Mouse (Mus musculus): ENCODE data around the gene 3110040N11Rik. TPM values are rescaled to one million over a fixed set of nuclear protein-coding genes. Genes with fewer than 3 reads are reported as not detected.
"Not testable (repeated sequence)": the region's sequence is repeated elsewhere in the genome, so short reads cannot be mapped to it uniquely, and the experiment has no call there.

Gene 3110040N11Rik
- polyA plus RNA-seq (2015; fragmentation: Nextera tagmentation; extraction: Ambion mirVana), result 20.7 and 20.9 TPM in 2 replicates

- Histone ChIP-seq H3K4me2 (peak within 1 kb of the TSS; percentile 92), H3K4me1 (replicated peaks) (peaks cover 17% of the 10 kb centered on the region), H3K36me3 (replicated peaks) (peaks cover 13% of the 10 kb centered on the region), H3K9ac (peak within 1 kb of the TSS; percentile 77), H3K9me3 (replicated peaks) (no peaks in the 10 kb centered on the region), H3K27me3 (no peaks in the 10 kb centered on the region), H3K4me3 (replicated peaks) (peak within 1 kb of the TSS; percentile 70), H3K27ac (replicated peaks) (peak within 1 kb of the TSS; percentile 91)
- peak; percentile 92 for ATAC-seq (ENCODE audit: insufficient read depth)
- WGBS (ENCODE audit: insufficient replicate concordance), result under 1% methylated on average over 38 of the region's 38 CpGs
These were observed at the start of gene 3110040N11Rik for GRCm38 (mm10) chr7:81789095-81789757. TSS of gene 3110040N11Rik (minus strand) at chr7:81789478.

DNA sequence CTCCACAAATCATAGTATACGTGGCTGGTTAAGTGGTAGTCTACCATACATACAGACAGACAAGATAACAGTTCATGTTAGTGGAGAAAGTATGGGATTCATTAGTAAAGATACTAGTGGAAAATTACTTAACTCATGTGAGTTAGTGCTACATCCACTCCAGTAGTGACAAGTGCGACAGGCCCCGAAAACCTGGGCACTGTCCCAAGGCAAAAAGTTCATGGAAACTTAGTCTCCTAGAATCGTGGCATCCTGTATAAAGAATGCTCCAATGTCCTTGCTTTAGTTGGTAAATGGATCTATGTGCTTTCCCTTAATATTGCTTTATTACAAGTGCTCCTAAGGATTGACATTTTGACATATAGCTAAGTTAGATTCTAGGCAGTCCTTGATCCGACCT, 48.5 kb upstream of the 3110040N11Rik start:
- H3K9me3 ChIP-seq (replicated peaks); H3K4me3 ChIP-seq (replicated peaks); H3K36me3 ChIP-seq (replicated peaks); H3K27ac ChIP-seq (replicated peaks); H3K4me1 ChIP-seq (replicated peaks); H3K4me2 ChIP-seq; H3K9ac ChIP-seq; ATAC-seq (ENCODE audit: insufficient read depth): not testable (repeated sequence)
- WGBS (ENCODE audit: insufficient replicate concordance), result 67% methylated on average over 5 of the region's 5 CpGs
- H3K27me3 ChIP-seq, result peaks cover 14% of the 10 kb centered on the region

DNA sequence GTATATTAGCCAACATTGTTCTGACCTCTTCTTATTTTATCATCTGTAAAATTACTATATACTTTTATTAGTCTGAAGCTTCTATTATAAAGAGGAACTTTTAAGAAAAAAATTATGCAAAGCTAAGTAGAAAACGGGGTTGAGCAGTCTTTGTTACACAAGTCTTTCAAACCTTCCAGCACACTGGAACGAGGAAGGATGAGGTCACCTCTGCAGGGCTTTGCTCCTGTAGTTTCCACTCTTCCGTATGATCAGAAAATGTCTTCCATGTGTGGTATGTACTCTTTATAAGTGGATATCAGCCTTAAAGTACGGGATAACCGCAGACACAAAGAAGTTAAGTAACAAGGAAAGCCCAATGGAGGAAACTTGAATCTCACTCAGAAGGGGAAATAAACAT, 46.2 kb upstream of the 3110040N11Rik start:
- H3K9me3 ChIP-seq (replicated peaks), result no peaks in the 10 kb centered on the region
- H3K27me3 ChIP-seq, result 0 out of 2 replicates have a peak, but pooled peaks cover under 1% of the 10 kb centered on the region
- no peak overlapping the region for H3K4me3 ChIP-seq (replicated peaks)
- 65% methylated on average over 5 of the region's 5 CpGs for WGBS (ENCODE audit: insufficient replicate concordance)
- H3K9ac ChIP-seq, result no peak overlapping the region
- no peaks in the 10 kb centered on the region for H3K4me1 ChIP-seq (replicated peaks)
- no peaks in the 10 kb centered on the region for H3K36me3 ChIP-seq (replicated peaks)
- H3K4me2 ChIP-seq, result no peak overlapping the region
- no peak for ATAC-seq (ENCODE audit: insufficient read depth)
- no peak overlapping the region for H3K27ac ChIP-seq (replicated peaks)

DNA sequence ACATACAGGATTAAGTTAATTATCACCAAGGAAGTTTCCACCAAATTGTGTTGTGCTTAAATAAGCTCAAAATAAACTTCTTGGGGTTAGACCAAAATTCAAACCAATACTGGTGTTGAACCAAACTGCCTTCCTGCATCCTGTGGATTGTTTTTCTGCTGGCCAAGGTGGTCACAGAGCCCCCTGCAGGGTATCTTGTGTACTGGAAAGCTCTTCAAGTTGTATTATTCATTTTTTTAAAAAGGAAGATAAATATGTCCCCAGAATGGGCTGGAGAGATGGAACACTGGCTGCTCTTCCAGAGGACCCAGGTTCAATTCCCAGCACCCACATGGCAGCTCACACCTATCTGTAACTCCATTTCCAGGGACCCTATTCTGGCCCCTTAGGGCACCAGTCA, 45.6 kb upstream of the 3110040N11Rik start:
- H3K36me3 ChIP-seq (replicated peaks), result no peaks in the 10 kb centered on the region
- ATAC-seq (ENCODE audit: insufficient read depth), result no peak
- no peak overlapping the region for H3K4me2 ChIP-seq
- H3K4me1 ChIP-seq (replicated peaks), result peaks cover 3% of the 10 kb centered on the region
- no peaks in the 10 kb centered on the region for H3K9me3 ChIP-seq (replicated peaks)
- H3K4me3 ChIP-seq (replicated peaks), result no peak overlapping the region
- H3K27me3 ChIP-seq, result no peaks in the 10 kb centered on the region
- no peak overlapping the region for H3K9ac ChIP-seq
- H3K27ac ChIP-seq (replicated peaks), result no peak overlapping the region

DNA sequence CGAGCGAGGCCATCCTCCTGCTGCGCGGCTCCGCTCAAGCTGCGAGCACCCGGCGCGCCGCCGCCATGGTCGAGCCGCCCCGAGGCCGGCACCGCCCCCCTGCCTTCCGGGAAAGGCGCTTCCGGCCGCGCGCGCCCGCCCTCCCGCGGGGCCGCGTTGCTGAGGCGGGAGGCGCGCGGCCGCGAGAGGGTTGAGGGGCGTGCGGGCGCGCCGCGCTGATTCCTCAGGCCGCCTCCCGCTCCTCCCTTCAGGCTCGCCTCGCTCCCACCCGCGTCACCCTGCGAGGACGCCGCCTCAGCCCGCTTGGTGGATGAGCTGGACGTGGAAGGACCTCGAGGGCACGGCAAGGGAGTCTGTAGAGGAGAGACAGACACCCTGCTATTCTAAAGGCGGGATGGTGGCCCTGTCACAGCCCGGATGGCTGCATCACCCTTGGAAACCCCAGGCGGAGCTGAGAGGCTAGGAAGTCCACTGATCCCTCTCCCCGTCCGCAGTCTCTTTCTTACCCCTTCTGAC, 40.2 kb upstream of the 3110040N11Rik start, which contains the start of gene Btbd1:
Gene Btbd1 (minus strand): TSS at position 53 of the 516 bp plus-strand sequence.
- Histone ChIP-seq H3K36me3 (replicated peaks) (no peaks in the 10 kb centered on the region), H3K9ac (peak within 1 kb of the TSS; percentile 74), H3K27ac (replicated peaks) (peak within 1 kb of the TSS; percentile 91), H3K27me3 (no peaks in the 10 kb centered on the region), H3K4me1 (replicated peaks) (peaks cover 39% of the 10 kb centered on the region), H3K9me3 (replicated peaks) (no peaks in the 10 kb centered on the region), H3K4me3 (replicated peaks) (peak within 1 kb of the TSS; percentile 92), H3K4me2 (peak within 1 kb of the TSS; percentile 95)
- peak; percentile 93 for ATAC-seq (ENCODE audit: insufficient read depth)
- WGBS (ENCODE audit: insufficient replicate concordance), result under 1% methylated on average over 58 of the region's 58 CpGs

- H3K4me2 ChIP-seq, result peak overlapping the region; percentile 95
- H3K27me3 ChIP-seq, result no peaks in the 10 kb centered on the region
- ATAC-seq (ENCODE audit: insufficient read depth), result peak; percentile 64
- H3K9me3 ChIP-seq (replicated peaks), result no peaks in the 10 kb centered on the region
- 0% methylated on average over 84 of the region's 91 CpGs for WGBS (ENCODE audit: insufficient replicate concordance)
- peak overlapping the region; percentile 92 for H3K4me3 ChIP-seq (replicated peaks)
- H3K27ac ChIP-seq (replicated peaks), result peak overlapping the region; percentile 91
- H3K36me3 ChIP-seq (replicated peaks), result 0 out of 2 replicates have a peak, but pooled peaks cover 3% of the 10 kb centered on the region
- H3K9ac ChIP-seq, result peak overlapping the region; percentile 74
- H3K4me1 ChIP-seq (replicated peaks), result peaks cover 39% of the 10 kb centered on the region
These were observed 39.6 kb upstream of the 3110040N11Rik start for GRCm38 (mm10) chr7:81828681-81829378.

GRCm38 (mm10) chr7:81827806-81828667, 38.8 kb upstream of the 3110040N11Rik start:
- ATAC-seq (ENCODE audit: insufficient read depth), result no peak
- H3K9ac ChIP-seq, result peak overlapping the region; percentile 74
- 17% methylated on average over 17 of the region's 17 CpGs for WGBS (ENCODE audit: insufficient replicate concordance)
- peak overlapping the region; percentile 91 for H3K27ac ChIP-seq (replicated peaks)
- 0 out of 2 replicates have a peak, but pooled peaks cover 5% of the 10 kb centered on the region for H3K36me3 ChIP-seq (replicated peaks)
- H3K27me3 ChIP-seq, result no peaks in the 10 kb centered on the region
- peaks cover 39% of the 10 kb centered on the region for H3K4me1 ChIP-seq (replicated peaks)
- H3K4me2 ChIP-seq, result peak overlapping the region; percentile 95
- H3K4me3 ChIP-seq (replicated peaks), result peak overlapping the region; percentile 92
- no peaks in the 10 kb centered on the region for H3K9me3 ChIP-seq (replicated peaks)

DNA sequence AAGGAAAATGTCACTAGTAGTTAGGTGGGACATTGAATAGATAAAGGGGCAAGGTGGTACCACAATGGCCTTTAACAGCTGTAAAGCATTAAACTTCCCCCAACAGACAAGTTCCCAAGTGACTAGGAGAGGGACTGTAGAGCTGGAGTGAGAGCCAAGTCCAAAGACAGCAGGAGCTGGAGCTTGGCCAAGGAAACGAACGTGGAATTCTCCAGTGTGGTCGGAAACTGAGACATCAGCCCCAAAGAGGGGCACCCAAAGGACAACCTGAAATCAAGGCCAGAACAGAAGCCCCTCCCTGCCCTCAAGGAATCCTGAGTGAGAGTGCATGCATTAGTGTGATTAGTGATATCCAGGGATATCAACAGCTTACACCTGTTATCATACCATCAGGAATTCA, 36.1 kb upstream of the 3110040N11Rik start:
- H3K4me1 ChIP-seq (replicated peaks), result peaks cover 39% of the 10 kb centered on the region
- H3K27me3 ChIP-seq, result no peaks in the 10 kb centered on the region
- no peaks in the 10 kb centered on the region for H3K9me3 ChIP-seq (replicated peaks)
- WGBS (ENCODE audit: insufficient replicate concordance), result 66% methylated on average over 3 of the region's 3 CpGs
- H3K4me3 ChIP-seq (replicated peaks), result no peak overlapping the region
- no peak overlapping the region for H3K4me2 ChIP-seq
- H3K27ac ChIP-seq (replicated peaks), result no peak overlapping the region
- H3K9ac ChIP-seq, result no peak overlapping the region
- no peak for ATAC-seq (ENCODE audit: insufficient read depth)
- H3K36me3 ChIP-seq (replicated peaks), result 0 out of 2 replicates have a peak, but pooled peaks cover 5% of the 10 kb centered on the region

DNA sequence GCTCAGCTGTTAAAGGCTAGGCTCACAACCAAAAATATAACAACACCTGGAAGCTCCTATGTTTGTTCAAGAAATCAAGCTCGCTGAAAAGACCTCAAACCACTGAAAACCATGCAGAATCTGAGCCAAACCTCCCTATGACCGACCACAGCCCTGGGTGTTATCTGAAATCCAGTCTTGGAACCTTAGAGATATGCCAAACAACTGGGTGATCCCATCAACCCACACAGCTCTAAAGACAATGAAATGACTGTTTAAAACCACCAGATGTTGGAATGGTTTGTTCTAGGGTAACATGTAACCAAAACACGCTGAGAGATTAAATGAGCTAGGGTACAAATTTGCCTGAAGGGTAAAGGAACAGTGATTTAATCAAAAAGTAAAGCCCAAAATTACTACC, 35.6 kb upstream of the 3110040N11Rik start:
- WGBS (ENCODE audit: insufficient replicate concordance), result 35% methylated on average over 3 of the region's 3 CpGs
- Histone ChIP-seq H3K4me3 (replicated peaks) (no peak overlapping the region), H3K9me3 (replicated peaks) (no peaks in the 10 kb centered on the region), H3K27me3 (no peaks in the 10 kb centered on the region), H3K9ac (no peak overlapping the region), H3K4me2 (no peak overlapping the region), H3K36me3 (replicated peaks) (0 out of 2 replicates have a peak, but pooled peaks cover 5% of the 10 kb centered on the region), H3K4me1 (replicated peaks) (peaks cover 36% of the 10 kb centered on the region), H3K27ac (replicated peaks) (no peak overlapping the region)
- no peak for ATAC-seq (ENCODE audit: insufficient read depth)

DNA sequence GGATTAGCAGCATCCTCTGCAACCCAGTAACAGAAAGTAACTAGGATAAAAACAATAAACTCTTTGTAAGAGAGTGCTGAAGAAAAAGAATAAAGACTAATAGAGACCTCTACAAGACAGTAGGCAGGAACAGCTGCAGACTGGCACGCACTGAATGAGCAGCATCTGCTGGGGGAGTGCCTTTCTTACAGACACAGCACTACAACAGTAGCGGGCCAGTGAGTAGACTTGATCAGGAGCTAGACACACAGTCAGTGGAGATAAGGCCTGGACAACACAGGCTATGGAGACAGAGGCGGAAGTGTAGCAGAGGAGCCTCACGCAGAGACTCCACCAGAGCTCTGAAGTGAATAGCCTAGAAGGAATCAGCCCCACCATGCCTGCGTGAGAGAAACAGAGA, 16.8 kb upstream of the 3110040N11Rik start:
- Histone ChIP-seq H3K4me2 (no peak overlapping the region), H3K4me1 (replicated peaks) (0 out of 2 replicates have a peak, but pooled peaks cover 4% of the 10 kb centered on the region), H3K4me3 (replicated peaks) (no peak overlapping the region), H3K36me3 (replicated peaks) (peaks cover 16% of the 10 kb centered on the region), H3K9ac (no peak overlapping the region), H3K27me3 (no peaks in the 10 kb centered on the region), H3K9me3 (replicated peaks) (no peaks in the 10 kb centered on the region), H3K27ac (replicated peaks) (no peak overlapping the region)
- ATAC-seq (ENCODE audit: insufficient read depth), result no peak
- WGBS (ENCODE audit: insufficient replicate concordance), result 51% methylated on average over 5 of the region's 5 CpGs
